Mouse (Mus musculus): ENCODE results near the gene A630010A05Rik. TPM values are rescaled to one million over a fixed set of nuclear protein-coding genes. Genes with fewer than 3 reads are reported as not detected.

The A630010A05Rik gene
- not detected for total RNA-seq (2023)

GRCm38 (mm10) chr16:14562017-14562416 lies at the start of gene A630010A05Rik:
TSS of gene A630010A05Rik (plus strand) at chr16:14562317.

Other genes with a start within 250 kb of the A630010A05Rik start
- 10 to 100 TPM; 36.4 to 37.9 TPM for gene Fopnl, start 244.9 kb upstream of the A630010A05Rik start, total RNA-seq (2023)
- 10 to 100 TPM; 18.8 to 20.1 TPM for gene Abcc1, start 200.8 kb upstream of the A630010A05Rik start, total RNA-seq (2023)